Mouse (Mus musculus) CD4-positive naive resting alpha-beta T cell, adult 57 days (primary cell): ENCODE data around the gene Dtx2. TPM values are rescaled to one million over a fixed set of nuclear protein-coding genes. Genes with fewer than 3 reads are reported as not detected.

Experiments
- total RNA-seq: library from RNA; stranded (reverse); gene quantifications from one replicate; pipeline ENCODE4 v1.2.4, GENCODE M21; 2023

Dtx2 gene
- 31.4 TPM for total RNA-seq

GRCm38 (mm10) chr5:135994725-135995687 lies at the start of gene Dtx2:
Gene Dtx2, plus strand, starts transcription at chr5:135994800.

GRCm38 (mm10) chr5:135974365-135974764 lies 20.2 kb upstream of the Dtx2 start, which contains the start of gene Ssc4d:
Gene Ssc4d, minus strand, starts transcription at chr5:135974531.

DNA sequence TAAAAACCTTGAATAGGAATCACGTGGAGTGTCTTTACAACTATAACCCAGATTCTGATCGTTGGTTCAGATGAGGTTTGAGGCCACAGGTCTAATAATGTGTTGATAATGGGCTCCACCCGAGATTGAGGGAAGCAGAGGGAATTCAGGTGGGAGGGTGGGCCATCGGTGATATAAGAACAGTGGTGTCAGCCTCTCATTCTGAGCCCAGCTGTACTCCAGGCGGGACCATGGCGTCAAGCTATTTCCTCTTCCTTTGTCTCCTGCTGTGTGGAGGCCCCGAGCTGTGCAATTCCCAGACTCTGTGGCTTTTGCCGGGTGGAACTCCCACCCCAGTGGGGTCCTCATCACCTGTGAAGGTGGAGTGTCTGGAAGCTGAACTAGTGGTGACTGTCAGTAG lies 14.7 kb upstream of the Dtx2 start, which contains the start of gene Zp3:
Zp3 (plus strand) TSS at position 196 of the 400 bp plus-strand sequence.

GRCm38 (mm10) chr5:136038258-136039214 lies 43.9 kb downstream of the Dtx2 start, which contains the start of gene Upk3b:
Gene Upk3b, plus strand, starts transcription at chr5:136038496.

GRCm38 (mm10) chr5:136054301-136055077 lies 59.9 kb downstream of the Dtx2 start, which contains the start of gene Upk3bl:
Gene Upk3bl, plus strand, starts transcription at chr5:136054492.

Other genes starting within 250 kb of the Dtx2 start
- gene Styxl1, start 216.4 kb upstream of the Dtx2 start, total RNA-seq: not detected
- gene Mdh2, start 216.3 kb upstream of the Dtx2 start, total RNA-seq: 178 TPM
- not detected for gene Srrm3, start 187.9 kb upstream of the Dtx2 start, total RNA-seq
- gene Hspb1, start 106.9 kb upstream of the Dtx2 start, total RNA-seq: 6.5 TPM
- gene Ywhag, start 60.2 kb upstream of the Dtx2 start, total RNA-seq: 64.6 TPM
- gene Ssc4d, start 20.3 kb upstream of the Dtx2 start, total RNA-seq: not detected
- not detected for gene Zp3, start 14.7 kb upstream of the Dtx2 start, total RNA-seq
- gene Upk3b, start 43.7 kb downstream of the Dtx2 start, total RNA-seq: 4.7 TPM
- not detected for gene Upk3bl, start 59.7 kb downstream of the Dtx2 start, total RNA-seq
- 5.8 TPM for gene Rasa4, start 89.1 kb downstream of the Dtx2 start, total RNA-seq
- 62.0 TPM for gene Polr2j, start 121.8 kb downstream of the Dtx2 start, total RNA-seq
- gene Lrwd1, start 141.3 kb downstream of the Dtx2 start, total RNA-seq: 42.5 TPM
- gene Alkbh4, start 141.3 kb downstream of the Dtx2 start, total RNA-seq: 28.5 TPM
- gene Orai2, start 175.9 kb downstream of the Dtx2 start, total RNA-seq: 207 TPM
- 30.5 TPM for gene Prkrip1, start 204.2 kb downstream of the Dtx2 start, total RNA-seq